Mouse (Mus musculus) stomach, embryonic 16.5 days (tissue): ENCODE data around the gene Hoxa11. TPM values are rescaled to one million over a fixed set of nuclear protein-coding genes. Genes with fewer than 3 reads are reported as not detected.
A peak's percentile ranks its signal among the peaks of the same experiment; 100 is the strongest.

ENCODE experiments used
- ATAC-seq: fragments of 200-750 bp; cut with Nextera tagmentation; 2 replicates; pipeline ENCODE4 v1.8.0; 2017; ENCODE audit warnings: moderate number of reproducible peaks, moderate TSS enrichment; ENCODE audit not compliant: insufficient read depth, low FRiP score
- H3K27ac ChIP-seq: fragments of 300-500 bp; sonication (generic); 2 replicates; pipeline ENCODE4 v1.5.1; 2014; ENCODE audit warnings: low read length
- H3K27me3 ChIP-seq: fragments of 300-500 bp; sonication (generic); 2 replicates; pipeline ENCODE4 v1.6.1; 2014; ENCODE audit warnings: low read length, control low read depth, mixed read lengths; ENCODE audit not compliant: control insufficient read depth, insufficient read depth
- H3K36me3 ChIP-seq: fragments of 300-500 bp; sonication (generic); 2 replicates; pipeline ENCODE4 v1.6.1; 2014; ENCODE audit warnings: low read length; ENCODE audit not compliant: control insufficient read depth, insufficient read depth
- H3K4me1 ChIP-seq: fragments of 300-500 bp; sonication (generic); 2 replicates; pipeline ENCODE4 v1.6.1; 2014; ENCODE audit warnings: low read length, control low read depth, mixed read lengths; ENCODE audit not compliant: control insufficient read depth, insufficient read depth
- H3K4me2 ChIP-seq: fragments of 300-500 bp; sonication (generic); 2 replicates; pipeline ENCODE4 v1.6.1; 2014; ENCODE audit warnings: low read depth, low read length, mixed read lengths
- H3K4me3 ChIP-seq: fragments of 300-500 bp; sonication (generic); replicated peaks from 2 replicates; pipeline ENCODE4 v1.5.1; 2014; ENCODE audit warnings: mild to moderate bottlenecking, low read length
- H3K9ac ChIP-seq: fragments of 300-500 bp; sonication (generic); 2 replicates; pipeline ENCODE4 v1.6.1; 2014; ENCODE audit warnings: low read length
- H3K9me3 ChIP-seq: fragments of 300-500 bp; sonication (generic); replicated peaks from 2 replicates; pipeline ENCODE4 v1.6.1; 2016; ENCODE audit warnings: low read length, control low read depth; ENCODE audit not compliant: control insufficient read depth
- WGBS: fragments of 180-500 bp; shearing (Covaris S2); extraction: QIAGEN DNeasy Blood & Tissue Kit; methylation state at CpG from one replicate; pipeline ENCODE4 v1.1.7; 2014; 5-methylcytosine and 5-hydroxymethylcytosine counted together
- polyA plus RNA-seq: library from polyadenylated mRNA; unstranded; fragments of >200 nt; fragmentation: Nextera tagmentation; extraction: Ambion mirVana; gene quantifications from 2 replicates; pipeline ENCODE4 v1.2.1, GENCODE M21; 2015

The Hoxa11 gene
- polyA plus RNA-seq, 1 experiment from 2014 or later: not detected

- peaks cover 4% of the 10 kb centered on the region; the same call in 1 of the 2 replicates for H3K4me1 ChIP-seq
- peaks cover 90% of the 10 kb centered on the region for H3K27me3 ChIP-seq
- peak overlapping the region; percentile 25 for H3K4me3 ChIP-seq
- H3K9me3 ChIP-seq: no peaks in the 10 kb centered on the region
- H3K4me2 ChIP-seq: peak overlapping the region; percentile 39; the same call in 1 of the 2 replicates
- no peak for ATAC-seq
- WGBS: 3% methylated on average over 36 of the region's 36 CpGs
- H3K36me3 ChIP-seq: no peaks in the 10 kb centered on the region
- H3K27ac ChIP-seq: no peak overlapping the region
- no peak overlapping the region for H3K9ac ChIP-seq
Measured at GRCm38 (mm10) chr6:52224895-52225611, 20.6 kb downstream of the Hoxa11 start.

- Histone ChIP-seq H3K4me2 (peak overlapping the region; percentile 25; the same call in 1 of the 2 replicates), H3K27me3 (peaks cover 91% of the 10 kb centered on the region), H3K4me1 (peaks cover 4% of the 10 kb centered on the region; the same call in 1 of the 2 replicates), H3K9ac (no peak overlapping the region; the same call in 1 of the 2 replicates), H3K36me3 (no peaks in the 10 kb centered on the region), H3K9me3 (no peaks in the 10 kb centered on the region), H3K4me3 (peak overlapping the region; percentile 19; the same call in 1 of the 2 replicates), H3K27ac (no peak overlapping the region)
- no peak for ATAC-seq
- WGBS: 9% methylated on average over 24 of the region's 24 CpGs
Measured at GRCm38 (mm10) chr6:52223939-52224760, 21.5 kb downstream of the Hoxa11 start.

GRCm38 (mm10) chr6:52222729-52223128, 22.9 kb downstream of the Hoxa11 start:
- H3K4me2 ChIP-seq: no peak overlapping the region
- no peak for ATAC-seq
- no peaks in the 10 kb centered on the region for H3K9me3 ChIP-seq
- H3K36me3 ChIP-seq: no peaks in the 10 kb centered on the region
- no peak overlapping the region; the same call in 1 of the 2 replicates for H3K4me3 ChIP-seq
- H3K4me1 ChIP-seq: peaks cover 7% of the 10 kb centered on the region; the same call in 1 of the 2 replicates
- 40% methylated on average over 13 of the region's 13 CpGs for WGBS
- H3K27me3 ChIP-seq: peaks cover 94% of the 10 kb centered on the region
- no peak overlapping the region for H3K27ac ChIP-seq
- H3K9ac ChIP-seq: no peak overlapping the region

GRCm38 (mm10) chr6:52221993-52222685, 23.5 kb downstream of the Hoxa11 start:
- Histone ChIP-seq H3K36me3 (no peaks in the 10 kb centered on the region), H3K27me3 (peaks cover 93% of the 10 kb centered on the region), H3K9me3 (no peaks in the 10 kb centered on the region), H3K9ac (no peak overlapping the region), H3K4me3 (peak overlapping the region; percentile 69), H3K27ac (peak overlapping the region; percentile 30; the same call in 1 of the 2 replicates), H3K4me2 (peak overlapping the region; percentile 97), H3K4me1 (peaks cover 8% of the 10 kb centered on the region; the same call in 1 of the 2 replicates)
- 20% methylated on average over 21 of the region's 21 CpGs for WGBS
- ATAC-seq: 0 out of 2 replicates have a peak, but pooled peaks have one; percentile 1

- no peaks in the 10 kb centered on the region for H3K36me3 ChIP-seq
- peak within 1 kb of the TSS; percentile 82 for H3K9ac ChIP-seq
- WGBS: 1% methylated on average over 46 of the region's 46 CpGs
- peaks cover 8% of the 10 kb centered on the region; the same call in 1 of the 2 replicates for H3K4me1 ChIP-seq
- ATAC-seq: peak; percentile 60; the same call in 1 of the 2 replicates
- peak within 1 kb of the TSS; percentile 97 for H3K4me2 ChIP-seq
- H3K27ac ChIP-seq: peak within 1 kb of the TSS; percentile 70
- peaks cover 90% of the 10 kb centered on the region for H3K27me3 ChIP-seq
- H3K4me3 ChIP-seq: peak within 1 kb of the TSS; percentile 69
- no peaks in the 10 kb centered on the region for H3K9me3 ChIP-seq
Measured at GRCm38 (mm10) chr6:52221337-52221992, 24.1 kb downstream of the Hoxa11 start, which contains the start of gene Hoxa7. TSS of gene Hoxa7 (minus strand) at chr6:52221854.

- 19% methylated on average over 12 of the region's 12 CpGs for WGBS
- H3K4me3 ChIP-seq: peak overlapping the region; percentile 69
- no peaks in the 10 kb centered on the region for H3K36me3 ChIP-seq
- no peak for ATAC-seq
- H3K27me3 ChIP-seq: peaks cover 90% of the 10 kb centered on the region
- peak overlapping the region; percentile 82 for H3K9ac ChIP-seq
- H3K4me1 ChIP-seq: peaks cover 8% of the 10 kb centered on the region; the same call in 1 of the 2 replicates
- H3K27ac ChIP-seq: peak overlapping the region; percentile 70; the same call in 1 of the 2 replicates
- H3K4me2 ChIP-seq: peak overlapping the region; percentile 97
- no peaks in the 10 kb centered on the region for H3K9me3 ChIP-seq
Measured at GRCm38 (mm10) chr6:52220865-52221310, 24.7 kb downstream of the Hoxa11 start.

GRCm38 (mm10) chr6:52220003-52220864, 25.4 kb downstream of the Hoxa11 start:
- peak overlapping the region; percentile 97 for H3K4me2 ChIP-seq
- WGBS: 34% methylated on average over 32 of the region's 32 CpGs
- H3K27ac ChIP-seq: 0 out of 2 replicates have a peak overlapping the region, but pooled peaks have one; percentile 3
- peaks cover 88% of the 10 kb centered on the region for H3K27me3 ChIP-seq
- ATAC-seq: no peak
- no peaks in the 10 kb centered on the region for H3K36me3 ChIP-seq
- peaks cover 8% of the 10 kb centered on the region; the same call in 1 of the 2 replicates for H3K4me1 ChIP-seq
- no peaks in the 10 kb centered on the region for H3K9me3 ChIP-seq
- H3K4me3 ChIP-seq: peak overlapping the region; percentile 69
- H3K9ac ChIP-seq: peak overlapping the region; percentile 35
